Mouse (Mus musculus) monocyte, adult 2 months (primary cell): ENCODE data around the gene Dhrs11.
"Not testable (repeated sequence)": the region's sequence is repeated elsewhere in the genome, so short reads cannot be mapped to it uniquely, and the experiment has no call there.

Source experiments
- DNase-seq, 2 experiments: peaks; one replicate each; pipeline ENCODE4 v3.0.0; 2022; ENCODE audit warnings: low spot score in 2 of 2, low read depth in 1 of 2

Gene Dhrs11

DNA sequence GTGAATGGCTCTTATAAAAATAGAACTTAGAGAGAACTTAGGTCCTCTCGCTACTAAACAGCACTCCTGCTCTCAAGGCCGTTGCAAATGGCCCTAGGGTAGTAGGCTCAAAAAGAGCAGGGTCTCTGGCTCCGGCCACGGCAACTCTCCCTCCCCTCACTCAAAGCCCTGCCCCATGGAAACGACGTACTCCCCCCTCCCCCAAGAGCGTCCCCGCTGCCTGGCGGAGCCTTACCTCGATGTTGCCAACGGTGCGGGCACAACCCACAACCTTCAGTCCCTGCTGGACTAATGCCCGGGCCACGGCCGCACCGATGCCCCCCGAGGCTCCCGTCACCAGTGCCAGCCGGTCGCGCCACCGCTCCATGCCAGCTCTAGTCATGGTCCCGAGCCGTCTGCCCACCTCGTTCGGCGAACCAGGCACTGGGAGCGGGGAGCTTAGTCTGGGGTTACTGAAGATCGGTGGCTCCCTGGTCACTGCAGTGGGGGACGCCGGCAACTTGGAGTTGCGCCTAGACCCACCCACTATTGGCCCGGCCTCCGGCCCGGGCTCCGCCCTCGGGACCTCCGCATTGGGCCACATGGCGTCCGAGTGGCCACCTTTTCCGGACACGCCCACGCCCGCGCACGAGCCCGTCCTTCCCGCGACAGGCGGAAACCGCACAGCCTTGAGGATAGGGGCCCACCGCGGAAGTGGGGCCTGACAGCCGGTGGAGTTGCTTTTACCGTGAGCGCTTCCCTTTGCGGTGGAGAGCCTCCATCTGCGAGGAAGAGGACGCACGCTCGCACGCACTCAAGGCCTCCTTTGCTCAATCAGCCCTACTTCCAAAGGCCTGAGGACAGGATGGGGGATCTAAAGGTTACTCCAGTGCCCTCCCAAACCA lies at the start of gene Dhrs11:
TSS of gene Dhrs11 (minus strand) at position 479 of the 884 bp plus-strand sequence.
- peak; percentile 71 to 81 for DNase-seq

DNA sequence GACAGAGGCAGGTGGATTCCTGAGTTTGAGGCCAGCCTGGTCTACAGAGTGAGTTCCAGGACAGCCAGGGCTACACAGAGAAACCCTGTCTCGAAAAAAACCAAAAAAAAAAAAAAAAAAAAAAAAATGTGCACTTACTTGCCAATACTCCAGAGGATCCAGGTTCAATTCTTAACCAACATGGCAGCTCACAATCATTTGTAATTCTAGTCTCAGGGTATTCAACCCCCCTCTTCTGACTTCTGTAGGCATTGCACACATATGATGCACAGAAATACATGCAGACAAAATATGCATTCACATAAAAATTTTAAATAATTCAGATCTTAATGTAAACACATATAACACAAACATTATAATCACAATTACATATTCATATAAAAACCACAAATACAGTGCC lies 47.2 kb upstream of the Dhrs11 start:
- DNase-seq, result not testable (repeated sequence)

- no peak for DNase-seq
Measured at GRCm38 (mm10) chr11:84873042-84873833, 44.4 kb upstream of the Dhrs11 start.

- no peak for DNase-seq
Measured at GRCm38 (mm10) chr11:84871548-84872069, 42.8 kb upstream of the Dhrs11 start.

DNA sequence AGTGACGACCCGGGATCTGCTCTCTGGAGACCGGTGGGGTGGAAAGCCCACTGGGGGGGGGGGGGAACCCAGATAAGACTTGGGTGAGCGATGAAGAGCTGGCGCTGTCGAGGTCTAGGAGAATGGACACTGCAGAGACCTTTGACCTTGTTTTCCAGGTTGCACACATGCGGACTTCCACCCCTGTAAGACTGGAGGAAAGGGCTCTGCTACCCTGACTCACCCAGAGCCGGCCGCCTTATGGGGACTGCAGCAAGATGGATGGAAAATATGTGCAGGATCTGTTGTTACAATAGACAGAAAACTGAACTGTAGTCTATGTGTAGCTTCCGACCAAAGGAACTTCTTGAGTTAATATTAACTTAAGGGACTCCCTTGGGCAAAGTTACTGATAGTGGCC lies 42.3 kb upstream of the Dhrs11 start:
- DNase-seq, result no peak

- peak; percentile 79 to 92 for DNase-seq
Measured at GRCm38 (mm10) chr11:84870337-84871043, 41.7 kb upstream of the Dhrs11 start, which contains the start of gene Ggnbp2. Gene Ggnbp2, minus strand, starts transcription at chr11:84870817.

DNA sequence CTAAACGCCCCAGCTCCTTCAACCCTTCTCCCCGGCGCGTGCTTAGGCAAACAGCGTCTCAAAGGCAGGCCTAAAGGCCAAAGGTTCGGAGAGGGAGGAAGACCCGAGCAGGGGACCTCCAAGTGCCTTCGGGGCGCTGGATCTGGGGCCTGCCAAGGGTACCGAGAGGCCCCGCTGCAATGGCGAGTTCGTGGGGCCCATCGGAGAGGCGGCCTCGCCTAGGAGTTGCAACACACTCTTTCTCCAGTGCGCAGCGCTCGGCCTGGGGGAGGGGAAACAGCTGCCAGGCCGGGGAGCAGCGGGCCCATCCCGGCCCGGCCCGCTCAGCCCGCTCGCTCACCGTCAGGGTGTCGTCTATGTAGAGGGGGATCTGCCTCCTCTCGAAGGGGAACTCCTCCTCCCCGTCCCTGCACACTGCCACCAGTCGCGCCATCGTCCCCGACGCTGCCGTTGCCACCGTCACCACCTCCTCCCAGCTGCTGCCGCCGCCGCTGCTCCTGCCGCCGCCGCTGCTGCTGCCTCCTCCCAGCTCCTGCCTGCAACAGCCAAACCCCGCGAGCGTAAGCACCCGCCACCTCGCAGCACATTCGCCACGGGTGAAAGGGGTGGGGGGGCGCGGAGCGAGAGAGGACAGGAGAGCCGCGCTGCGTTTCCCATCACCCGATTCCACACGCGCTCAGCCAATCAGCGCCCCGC lies 40.9 kb upstream of the Dhrs11 start:
- DNase-seq, result peak; percentile 87 to 90

GRCm38 (mm10) chr11:84868786-84869259 lies 40.0 kb upstream of the Dhrs11 start:
- no peak for DNase-seq

DNA sequence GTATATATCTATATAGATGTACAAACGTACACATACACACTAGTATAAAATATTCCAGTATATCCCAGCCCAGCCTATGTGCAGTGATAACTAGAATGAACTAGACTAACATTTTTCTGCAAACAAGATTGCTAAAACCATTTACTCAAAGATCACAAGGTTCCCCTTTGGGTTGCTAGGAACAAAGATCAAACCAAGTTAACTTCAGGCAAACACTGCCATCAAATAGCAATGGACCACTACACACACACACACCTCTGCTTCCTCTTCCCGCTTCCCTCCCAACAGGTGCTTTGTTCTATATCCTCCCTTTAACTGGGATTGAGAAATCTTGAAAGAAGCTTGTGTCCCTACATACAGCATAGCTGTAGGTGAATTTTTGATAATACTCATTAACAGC lies 38.8 kb upstream of the Dhrs11 start:
- DNase-seq, result no peak

GRCm38 (mm10) chr11:84865268-84865667 lies 36.5 kb upstream of the Dhrs11 start:
- DNase-seq, result no peak

DNA sequence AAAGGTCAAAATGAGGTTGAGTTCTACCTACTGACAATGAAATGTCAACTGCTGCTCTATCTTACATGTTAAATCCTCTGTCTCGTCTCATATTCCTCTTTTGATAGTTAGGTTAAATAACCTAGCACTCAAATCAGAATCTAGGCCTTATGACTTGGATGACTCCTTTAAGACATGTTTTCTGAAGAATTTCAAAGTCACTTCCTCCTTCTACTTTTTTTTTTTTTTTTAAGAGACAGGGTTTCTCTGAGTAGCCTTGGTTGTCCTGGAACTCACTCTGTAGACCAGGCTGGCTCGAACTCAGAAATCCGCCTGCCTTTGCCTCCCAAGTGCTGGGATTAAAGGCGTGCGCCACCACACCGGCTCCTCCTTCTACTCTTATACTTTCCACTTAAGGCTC lies 26.5 kb upstream of the Dhrs11 start:
- DNase-seq, result no peak

- DNase-seq, result no peak
Measured at GRCm38 (mm10) chr11:84847475-84848090, 18.8 kb upstream of the Dhrs11 start.

- no peak for DNase-seq
Measured at GRCm38 (mm10) chr11:84846741-84847474, 18.1 kb upstream of the Dhrs11 start.

DNA sequence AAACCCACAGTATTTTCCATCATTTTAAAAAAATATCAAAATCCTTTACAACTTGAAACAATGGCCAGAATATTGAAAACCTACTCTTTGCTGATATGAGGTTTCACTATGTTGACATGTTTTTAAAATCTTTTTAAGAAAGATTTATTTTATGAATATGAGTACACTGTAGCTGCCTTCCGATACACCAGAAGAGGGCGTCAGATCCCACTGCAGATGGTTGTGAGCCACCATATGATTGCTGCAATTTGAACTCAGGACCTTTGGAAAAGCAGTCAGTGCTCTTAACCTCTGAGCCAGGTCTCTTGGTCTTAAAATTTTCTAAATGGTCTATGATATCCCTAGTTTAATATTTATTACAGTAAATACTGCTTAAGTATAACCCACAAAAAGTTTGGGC lies 10.5 kb upstream of the Dhrs11 start:
- DNase-seq, result no peak

DNA sequence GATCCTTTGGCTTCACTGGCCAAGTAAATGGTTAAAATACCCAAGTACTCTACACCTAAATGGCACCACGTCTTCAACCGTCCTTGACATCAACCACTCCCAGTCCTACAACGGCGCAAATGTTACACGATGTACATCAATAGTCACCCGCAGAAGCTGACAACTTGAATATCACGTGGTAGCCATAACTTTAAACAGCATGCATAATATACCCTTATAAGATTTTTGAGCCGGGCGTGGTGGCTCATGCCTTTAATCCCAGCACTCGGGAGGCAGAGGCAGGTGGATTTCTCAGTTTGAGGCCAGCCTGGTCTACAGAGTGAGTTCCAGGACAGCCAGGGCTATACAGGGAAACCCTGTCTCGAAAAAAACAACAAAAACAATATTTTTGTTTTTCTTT lies 701 bp upstream of the Dhrs11 start:
- DNase-seq, result not testable (repeated sequence)

DNA sequence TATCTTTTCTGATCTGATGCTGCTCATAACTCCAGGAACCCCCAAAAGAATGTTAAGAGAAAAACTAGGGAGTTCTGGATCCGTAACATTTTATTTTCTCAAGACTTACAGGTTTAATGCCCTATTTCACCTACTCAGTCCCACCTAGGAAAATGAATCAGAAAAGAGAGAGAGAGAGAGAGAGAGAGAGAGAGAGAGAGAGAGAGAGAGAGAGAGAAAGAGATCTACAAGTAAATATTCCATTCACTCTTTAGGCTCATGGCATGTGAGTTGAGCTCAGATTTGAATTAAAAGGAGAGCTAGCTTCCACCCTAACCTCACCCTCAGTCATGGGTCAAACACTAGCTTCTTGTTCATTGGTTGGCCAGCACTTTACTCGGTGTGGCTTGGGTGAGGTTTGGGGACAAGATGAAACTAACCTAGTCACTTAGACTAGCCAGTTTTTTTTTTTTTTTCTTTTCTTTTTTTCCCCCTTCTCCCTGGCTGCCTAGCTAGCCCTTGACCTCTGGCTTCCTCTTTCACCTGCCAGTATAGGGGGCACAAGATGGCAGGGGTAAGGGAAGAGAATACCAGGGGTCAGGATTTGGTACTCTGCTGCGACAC lies 792 bp downstream of the Dhrs11 start:
- no peak for DNase-seq

GRCm38 (mm10) chr11:84827492-84827891 lies 1.3 kb downstream of the Dhrs11 start:
- no peak for DNase-seq

DNA sequence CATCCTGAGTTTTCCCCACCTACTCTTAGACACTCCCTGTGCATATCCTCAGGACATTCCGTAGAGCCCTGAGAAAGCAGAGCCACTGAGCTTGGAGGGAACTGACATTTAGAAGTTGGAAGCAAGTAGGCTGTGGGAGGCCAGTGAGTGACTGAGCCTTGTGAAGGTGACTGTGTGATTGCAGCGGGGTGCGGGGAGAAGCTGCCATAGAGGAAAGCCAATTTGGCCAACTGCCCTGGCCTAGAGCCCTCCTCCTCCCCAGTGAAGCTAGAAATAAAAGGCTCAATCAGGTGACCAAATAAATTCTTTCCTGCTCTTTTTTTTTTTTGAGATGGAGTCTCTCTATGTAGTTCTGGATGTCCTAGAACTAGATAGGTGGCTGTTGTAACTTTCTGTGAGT lies 2.6 kb downstream of the Dhrs11 start:
- DNase-seq, result no peak

GRCm38 (mm10) chr11:84825261-84825807 lies 3.5 kb downstream of the Dhrs11 start:
- no peak for DNase-seq
